Mouse (Mus musculus): ENCODE measurements at regions not wholly inside any gene's neighbourhood (a gene's known extent, or its start where the extent isn't known, plus 50 kb on each side); places are given as distances from the start of the nearest gene placed in this dataset.
"Not testable (repeated sequence)": the region's sequence is repeated elsewhere in the genome, so short reads cannot be mapped to it uniquely, and the experiment has no call there.

DNA sequence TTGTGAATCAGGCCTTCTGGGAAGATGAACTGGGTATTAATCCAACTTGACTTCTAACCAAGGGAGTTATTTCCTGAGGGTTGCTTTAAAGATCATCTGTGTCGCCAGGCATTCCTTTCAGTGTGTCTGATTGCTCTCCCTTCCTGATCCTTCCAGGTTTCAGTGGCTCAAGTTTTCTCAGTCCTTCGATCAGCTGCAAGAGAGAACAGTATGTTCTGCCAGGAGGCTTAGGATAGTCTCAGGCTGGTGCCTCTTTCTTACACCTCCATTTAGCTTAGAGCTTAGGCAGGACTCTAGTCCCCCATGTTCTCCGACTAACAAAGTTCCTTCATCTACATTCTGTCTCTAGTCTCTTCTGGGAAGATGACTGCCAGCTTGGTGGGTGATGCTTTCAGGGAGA is 147.4 kb upstream of the Unc93a2 start:
- Histone ChIP-seq H3K36me3 (ENCODE audit: control insufficient read depth, insufficient read depth, low read length) (no peaks in the 10 kb centered on the region), H3K27ac (ENCODE audit: insufficient read depth, low read depth, low read length) (no peak overlapping the region), H3K4me3 (ENCODE audit: insufficient read depth, low read depth, low read length) (no peak overlapping the region), H3K4me1 (ENCODE audit: control insufficient read depth, insufficient read depth, low read length) (no peaks in the 10 kb centered on the region), H3K27me3 (replicated peaks; ENCODE audit: control insufficient read depth, insufficient read depth, low read length) (no peaks in the 10 kb centered on the region)
- no peak for TF ChIP-seq POLR2A (IDR thresholded peaks at IDR 0.05; ENCODE audit: low read depth, low read length)
- no peak for TF ChIP-seq CTCF (conservative IDR thresholded peaks at IDR 0.05; ENCODE audit: insufficient read depth, insufficient read length, low read depth, low read length)
- DNase-seq, result no peak
- 75% methylated on average over 3 of the region's 3 CpGs for WGBS

GRCm38 (mm10) chr17:7529304-7529703 is 144.0 kb upstream of the Unc93a2 start:
- no peak overlapping the region for H3K4me3 ChIP-seq (ENCODE audit: insufficient read depth, low read depth, low read length)
- no peaks in the 10 kb centered on the region for H3K27me3 ChIP-seq (replicated peaks; ENCODE audit: control insufficient read depth, insufficient read depth, low read length)
- DNase-seq, result no peak
- H3K36me3 ChIP-seq (ENCODE audit: control insufficient read depth, insufficient read depth, low read length), result no peaks in the 10 kb centered on the region
- H3K27ac ChIP-seq (ENCODE audit: insufficient read depth, low read depth, low read length), result no peak overlapping the region
- no peaks in the 10 kb centered on the region for H3K4me1 ChIP-seq (ENCODE audit: control insufficient read depth, insufficient read depth, low read length)
- TF ChIP-seq CTCF (conservative IDR thresholded peaks at IDR 0.05; ENCODE audit: insufficient read depth, insufficient read length, low read depth, low read length) (no peak), POLR2A (IDR thresholded peaks at IDR 0.05; ENCODE audit: low read depth, low read length) (no peak)
- 63% methylated on average over 5 of the region's 5 CpGs for WGBS

- no peaks in the 10 kb centered on the region for H3K4me1 ChIP-seq (ENCODE audit: control insufficient read depth, insufficient read depth, low read length)
- WGBS, result 72% methylated on average over 3 of the region's 3 CpGs
- H3K27ac ChIP-seq (ENCODE audit: insufficient read depth, low read depth, low read length), result no peak overlapping the region
- TF ChIP-seq CTCF (conservative IDR thresholded peaks at IDR 0.05; ENCODE audit: insufficient read depth, insufficient read length, low read depth, low read length) (no peak), POLR2A (IDR thresholded peaks at IDR 0.05; ENCODE audit: low read depth, low read length) (no peak)
- H3K36me3 ChIP-seq (ENCODE audit: control insufficient read depth, insufficient read depth, low read length), result no peaks in the 10 kb centered on the region
- H3K4me3 ChIP-seq (ENCODE audit: insufficient read depth, low read depth, low read length), result no peak overlapping the region
- no peaks in the 10 kb centered on the region for H3K27me3 ChIP-seq (replicated peaks; ENCODE audit: control insufficient read depth, insufficient read depth, low read length)
- DNase-seq, result no peak
Measured at GRCm38 (mm10) chr17:7527681-7528080, 142.4 kb upstream of the Unc93a2 start.

DNA sequence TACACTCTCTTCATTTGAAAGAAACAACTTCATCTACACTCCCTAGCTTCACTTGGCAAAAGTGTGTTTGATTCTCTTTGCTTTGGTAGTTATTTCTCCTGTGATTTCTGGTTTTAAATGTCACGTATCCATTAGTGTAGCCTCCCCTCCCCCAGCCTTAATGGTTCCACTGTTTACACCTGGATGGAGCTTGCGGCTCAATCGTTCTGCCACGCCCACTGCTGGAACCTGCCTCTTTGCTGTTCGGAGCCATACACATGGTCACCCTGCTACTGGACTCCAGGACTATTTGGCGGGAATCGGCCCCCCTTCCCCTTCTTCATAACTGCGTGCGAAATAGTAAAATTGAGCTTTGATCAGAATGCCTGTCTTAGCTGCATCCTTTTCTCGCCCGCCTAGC is 139.2 kb upstream of the Unc93a2 start:
- H3K27ac ChIP-seq (ENCODE audit: insufficient read depth, low read depth, low read length); H3K4me3 ChIP-seq (ENCODE audit: insufficient read depth, low read depth, low read length); H3K36me3 ChIP-seq (ENCODE audit: control insufficient read depth, insufficient read depth, low read length); DNase-seq; H3K27me3 ChIP-seq (replicated peaks; ENCODE audit: control insufficient read depth, insufficient read depth, low read length); H3K4me1 ChIP-seq (ENCODE audit: control insufficient read depth, insufficient read depth, low read length): not testable (repeated sequence)
- 81% methylated on average over 11 of the region's 11 CpGs for WGBS

DNA sequence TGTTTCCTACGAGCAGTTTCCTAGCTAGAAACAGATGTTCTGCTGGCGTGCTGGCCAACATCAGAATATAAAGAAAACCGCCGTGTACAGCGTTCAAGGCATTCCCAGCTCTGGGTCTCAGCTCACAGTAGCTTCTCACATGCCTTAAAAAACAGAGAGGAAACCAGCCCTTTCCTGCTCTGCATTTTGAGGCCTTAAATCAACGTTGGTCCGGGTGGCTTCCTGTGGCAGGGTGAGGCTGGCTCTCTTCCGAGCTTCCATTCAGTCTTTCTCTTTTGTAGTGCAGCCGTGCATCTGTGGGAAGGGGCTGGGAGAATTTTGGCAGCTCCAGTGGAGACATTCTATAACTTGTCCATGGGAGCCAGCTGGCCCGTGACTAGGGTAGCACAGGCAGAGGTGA is 135.9 kb upstream of the Unc93a2 start:
- Histone ChIP-seq H3K4me1 (ENCODE audit: control insufficient read depth, insufficient read depth, low read length) (peaks cover 2% of the 10 kb centered on the region; the same call in 1 of the 2 replicates), H3K27me3 (replicated peaks; ENCODE audit: control insufficient read depth, insufficient read depth, low read length) (no peaks in the 10 kb centered on the region), H3K4me3 (ENCODE audit: insufficient read depth, low read depth, low read length) (no peak overlapping the region), H3K36me3 (ENCODE audit: control insufficient read depth, insufficient read depth, low read length) (no peaks in the 10 kb centered on the region), H3K27ac (ENCODE audit: insufficient read depth, low read depth, low read length) (no peak overlapping the region)
- no peak for TF ChIP-seq CTCF (conservative IDR thresholded peaks at IDR 0.05; ENCODE audit: insufficient read depth, insufficient read length, low read depth, low read length)
- no peak for TF ChIP-seq POLR2A (IDR thresholded peaks at IDR 0.05; ENCODE audit: low read depth, low read length)
- DNase-seq, result peak; percentile 10
- WGBS, result 45% methylated on average over 10 of the region's 10 CpGs
